Mouse (Mus musculus): ENCODE measurements around the gene Gm36028. TPM values are rescaled to one million over a fixed set of nuclear protein-coding genes. Genes with fewer than 3 reads are reported as not detected.

Gm36028 gene
- polyA plus RNA-seq (2014; fragmentation: Illumina TruSeq; extraction: RNeasy Lipid Tissue Mini Kit (QIAGEN cat#74804); ENCODE audit: low read depth, low replicate concordance) = 0.58 TPM

DNA sequence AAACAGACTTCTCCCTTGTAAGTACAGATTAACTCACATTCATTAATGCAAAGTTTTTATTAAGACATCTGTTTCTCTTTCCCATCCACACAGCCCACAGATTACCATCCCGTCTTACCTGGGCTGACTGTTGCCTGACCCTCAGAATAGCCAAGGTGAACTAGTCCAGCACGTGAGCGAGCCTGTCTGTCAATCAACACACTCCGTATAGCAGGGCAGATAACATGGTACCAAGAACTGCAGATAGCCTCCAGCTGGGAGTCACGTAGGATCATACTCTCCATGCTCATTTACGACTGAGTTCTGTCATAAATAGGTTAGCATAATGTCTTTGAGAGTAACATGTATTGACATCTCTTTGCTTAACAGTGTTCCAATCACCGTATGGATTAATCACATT is at the start of gene Gm36028:
Gm36028 (minus strand) TSS at position 118 of the 400 bp plus-strand sequence.

GRCm38 (mm10) chr16:37867791-37868505 is 7.0 kb upstream of the Gm36028 start, which contains the start of gene Lrrc58:
Gene Lrrc58 (plus strand): TSS chr16:37868389.

Other genes starting within 250 kb of the Gm36028 start
- gene Ndufb4, start 206.7 kb downstream of the Gm36028 start, polyA plus RNA-seq (2014; fragmentation: Illumina TruSeq; extraction: RNeasy Lipid Tissue Mini Kit (QIAGEN cat#74804); ENCODE audit: low read depth, low replicate concordance) = 305 TPM
- gene Fstl1, start 84.3 kb downstream of the Gm36028 start, polyA plus RNA-seq (2014; fragmentation: Illumina TruSeq; extraction: RNeasy Lipid Tissue Mini Kit (QIAGEN cat#74804); ENCODE audit: low read depth, low replicate concordance) = 36.8 TPM
- gene Lrrc58, start 7.2 kb upstream of the Gm36028 start, polyA plus RNA-seq (2014; fragmentation: Illumina TruSeq; extraction: RNeasy Lipid Tissue Mini Kit (QIAGEN cat#74804); ENCODE audit: low read depth, low replicate concordance) = 176 TPM
- not detected for gene Gpr156, start 55.4 kb upstream of the Gm36028 start, polyA plus RNA-seq (2014; fragmentation: Illumina TruSeq; extraction: RNeasy Lipid Tissue Mini Kit (QIAGEN cat#74804); ENCODE audit: low read depth, low replicate concordance)
- gene Gsk3b, start 227.9 kb upstream of the Gm36028 start, polyA plus RNA-seq (2014; fragmentation: Illumina TruSeq; extraction: RNeasy Lipid Tissue Mini Kit (QIAGEN cat#74804); ENCODE audit: low read depth, low replicate concordance) = 88.5 TPM

All from adrenal gland, adult 10 weeks (tissue).